Mouse (Mus musculus): ENCODE results near the gene Plpp3.

Gene Plpp3

GRCm38 (mm10) chr4:105157276-105158168, at the start of gene Plpp3:
Gene Plpp3, plus strand, starts transcription at chr4:105157347.
- H3K27me3 ChIP-seq (ENCODE audit: insufficient read depth, low read length): 0 out of 2 replicates have a peak, but pooled peaks cover 9% of the 10 kb centered on the region
- H3K4me1 ChIP-seq (replicated peaks; ENCODE audit: low read depth, low read length): peaks cover 47% of the 10 kb centered on the region
- TF ChIP-seq NANOG (IDR thresholded peaks at IDR 0.05; ENCODE audit: borderline replicate concordance, low read length): no peak
- TF ChIP-seq CTCF (conservative IDR thresholded peaks at IDR 0.05; ENCODE audit: low read length): no peak
- no peak for TF ChIP-seq POU5F1 (IDR thresholded peaks at IDR 0.05; ENCODE audit: borderline replicate concordance, low read length)
- H3K36me3 ChIP-seq (ENCODE audit: insufficient read depth, low read length): 0 out of 2 replicates have a peak, but pooled peaks cover 4% of the 10 kb centered on the region
- H3K9me3 ChIP-seq (ENCODE audit: low read length): no peaks in the 10 kb centered on the region
- H3K4me3 ChIP-seq (replicated peaks; ENCODE audit: low read length): peak within 1 kb of the TSS; percentile 89

DNA sequence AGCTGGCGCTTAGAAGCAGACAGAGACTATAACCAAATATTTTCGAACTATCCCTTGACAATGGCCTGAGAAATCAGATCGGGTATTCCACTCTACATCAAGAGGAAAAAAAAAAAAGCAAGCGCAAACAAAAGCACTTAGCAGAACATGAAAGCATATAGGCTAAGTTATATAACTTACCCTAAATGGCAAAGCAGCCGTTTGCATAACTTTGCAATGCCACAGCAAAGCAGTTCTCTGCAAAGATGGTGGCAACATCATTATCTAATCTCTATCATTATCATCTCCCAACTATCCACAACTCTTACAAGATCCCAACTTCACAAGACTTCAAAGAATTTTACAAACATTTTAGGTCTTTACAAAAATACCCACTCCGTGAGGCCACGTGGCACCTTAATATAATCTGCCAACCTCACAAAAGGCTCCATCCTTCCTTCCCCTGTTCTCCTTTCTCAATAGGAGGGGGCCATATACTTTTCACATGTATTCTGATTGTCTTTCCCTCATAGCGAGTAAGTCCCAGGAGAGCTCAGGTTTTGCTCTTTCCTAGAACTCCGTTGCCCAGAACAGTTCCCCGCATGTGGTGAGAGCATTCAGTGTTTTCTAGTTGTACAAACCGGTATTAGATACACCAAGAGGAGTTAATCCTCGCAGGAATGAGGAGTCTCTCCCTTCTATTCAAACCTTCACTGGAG, 49.1 kb upstream of the Plpp3 start:
- TF ChIP-seq CTCF (conservative IDR thresholded peaks at IDR 0.05; ENCODE audit: low read length) (no peak), NANOG (IDR thresholded peaks at IDR 0.05; ENCODE audit: borderline replicate concordance, low read length) (no peak), POU5F1 (IDR thresholded peaks at IDR 0.05; ENCODE audit: borderline replicate concordance, low read length) (no peak)
- peaks cover 24% of the 10 kb centered on the region for H3K27me3 ChIP-seq (ENCODE audit: insufficient read depth, low read length)
- peaks cover 35% of the 10 kb centered on the region for H3K4me1 ChIP-seq (replicated peaks; ENCODE audit: low read depth, low read length)

GRCm38 (mm10) chr4:105108641-105109198, 48.4 kb upstream of the Plpp3 start:
- Histone ChIP-seq H3K27me3 (ENCODE audit: insufficient read depth, low read length) (peaks cover 24% of the 10 kb centered on the region), H3K4me1 (replicated peaks; ENCODE audit: low read depth, low read length) (peaks cover 35% of the 10 kb centered on the region), H3K36me3 (ENCODE audit: insufficient read depth, low read length) (no peaks in the 10 kb centered on the region), H3K9me3 (ENCODE audit: low read length) (no peaks in the 10 kb centered on the region), H3K4me3 (replicated peaks; ENCODE audit: low read length) (peak overlapping the region; percentile 87)
- no peak for TF ChIP-seq CTCF (conservative IDR thresholded peaks at IDR 0.05; ENCODE audit: low read length)
- no peak for TF ChIP-seq POU5F1 (IDR thresholded peaks at IDR 0.05; ENCODE audit: borderline replicate concordance, low read length)
- TF ChIP-seq NANOG (IDR thresholded peaks at IDR 0.05; ENCODE audit: borderline replicate concordance, low read length): no peak

More for the DNA sequence above, 49.1 kb upstream of the Plpp3 start:
- Histone ChIP-seq H3K9me3 (ENCODE audit: low read length) (no peaks in the 10 kb centered on the region), H3K36me3 (ENCODE audit: insufficient read depth, low read length) (no peaks in the 10 kb centered on the region), H3K4me3 (replicated peaks; ENCODE audit: low read length) (no peak overlapping the region)

- Histone ChIP-seq H3K27me3 (ENCODE audit: insufficient read depth, low read length) (peaks cover 24% of the 10 kb centered on the region), H3K4me1 (replicated peaks; ENCODE audit: low read depth, low read length) (peaks cover 35% of the 10 kb centered on the region), H3K36me3 (ENCODE audit: insufficient read depth, low read length) (no peaks in the 10 kb centered on the region), H3K4me3 (replicated peaks; ENCODE audit: low read length) (peak within 1 kb of the TSS; percentile 87), H3K9me3 (ENCODE audit: low read length) (no peaks in the 10 kb centered on the region)
- TF ChIP-seq NANOG (IDR thresholded peaks at IDR 0.05; ENCODE audit: borderline replicate concordance, low read length) (no peak), CTCF (conservative IDR thresholded peaks at IDR 0.05; ENCODE audit: low read length) (no peak)
Observed at GRCm38 (mm10) chr4:105109199-105109989, 47.8 kb upstream of the Plpp3 start, which contains the start of gene Prkaa2. Gene Prkaa2, minus strand, starts transcription at chr4:105109890.

DNA sequence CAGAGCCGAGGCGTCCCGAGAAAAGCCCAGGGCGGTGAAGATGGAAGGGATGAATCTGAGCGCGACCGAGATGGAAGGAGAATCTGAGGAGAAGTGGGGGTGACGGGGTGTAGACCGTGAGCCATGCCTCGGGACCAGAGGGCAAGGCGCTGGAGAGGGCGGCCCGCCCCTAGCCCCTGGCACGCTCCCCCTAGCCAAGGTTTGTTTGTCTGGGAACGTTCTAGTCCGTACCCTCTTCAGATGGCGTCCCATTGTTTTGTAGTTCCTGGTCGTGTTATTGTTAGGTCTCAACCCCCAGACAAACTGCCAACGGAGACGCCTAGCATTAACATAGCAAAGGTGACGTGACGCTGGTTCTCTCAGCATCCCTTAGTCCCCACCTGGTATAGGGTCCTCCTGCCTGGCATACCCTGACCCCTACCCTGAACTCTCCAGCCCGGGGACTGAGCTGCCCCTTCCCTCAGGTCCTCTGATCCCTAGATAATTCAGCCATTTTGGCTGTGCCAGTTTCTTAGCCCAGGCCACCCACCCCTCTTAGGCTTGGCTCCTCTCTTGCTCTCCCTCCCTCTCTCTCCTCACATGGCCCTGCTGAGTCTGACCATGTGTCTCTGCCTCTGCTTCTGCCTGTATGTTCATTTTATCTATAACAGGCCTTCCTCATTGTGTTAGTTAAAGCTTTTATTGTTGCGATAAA, 47.0 kb upstream of the Plpp3 start:
- no peak for TF ChIP-seq POU5F1 (IDR thresholded peaks at IDR 0.05; ENCODE audit: borderline replicate concordance, low read length)
- no peak for TF ChIP-seq CTCF (conservative IDR thresholded peaks at IDR 0.05; ENCODE audit: low read length)
- TF ChIP-seq NANOG (IDR thresholded peaks at IDR 0.05; ENCODE audit: borderline replicate concordance, low read length): no peak
- no peaks in the 10 kb centered on the region for H3K9me3 ChIP-seq (ENCODE audit: low read length)
- H3K4me3 ChIP-seq (replicated peaks; ENCODE audit: low read length): peak overlapping the region; percentile 87
- no peaks in the 10 kb centered on the region for H3K36me3 ChIP-seq (ENCODE audit: insufficient read depth, low read length)
- peaks cover 35% of the 10 kb centered on the region for H3K4me1 ChIP-seq (replicated peaks; ENCODE audit: low read depth, low read length)
- peaks cover 24% of the 10 kb centered on the region for H3K27me3 ChIP-seq (ENCODE audit: insufficient read depth, low read length)

DNA sequence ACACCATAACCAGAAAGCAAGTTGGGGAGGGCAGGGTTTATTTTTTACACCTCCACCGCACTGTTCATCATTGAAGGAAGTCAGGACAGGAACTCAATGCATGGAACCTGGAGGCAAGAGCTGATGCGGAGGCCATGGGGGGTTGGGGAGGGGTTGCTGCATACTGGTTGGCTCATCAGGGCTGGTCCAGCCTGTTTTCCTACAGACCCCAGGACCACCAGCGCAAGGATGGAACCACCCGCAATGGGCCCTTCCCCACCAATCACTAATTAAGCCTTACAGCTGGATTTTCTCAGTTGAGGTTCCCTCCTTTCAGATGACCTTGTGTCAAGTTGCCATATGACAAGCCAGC, 46.5 kb upstream of the Plpp3 start:
- peaks cover 24% of the 10 kb centered on the region for H3K27me3 ChIP-seq (ENCODE audit: insufficient read depth, low read length)
- no peaks in the 10 kb centered on the region for H3K9me3 ChIP-seq (ENCODE audit: low read length)

GRCm38 (mm10) chr4:105111770-105112169, 45.4 kb upstream of the Plpp3 start:
- H3K4me1 ChIP-seq (replicated peaks; ENCODE audit: low read depth, low read length): peaks cover 26% of the 10 kb centered on the region
- no peak overlapping the region for H3K4me3 ChIP-seq (replicated peaks; ENCODE audit: low read length)
- TF ChIP-seq POU5F1 (IDR thresholded peaks at IDR 0.05; ENCODE audit: borderline replicate concordance, low read length) (no peak), NANOG (IDR thresholded peaks at IDR 0.05; ENCODE audit: borderline replicate concordance, low read length) (no peak), CTCF (conservative IDR thresholded peaks at IDR 0.05; ENCODE audit: low read length) (no peak)
- no peaks in the 10 kb centered on the region for H3K9me3 ChIP-seq (ENCODE audit: low read length)
- H3K27me3 ChIP-seq (ENCODE audit: insufficient read depth, low read length): peaks cover 24% of the 10 kb centered on the region
- no peaks in the 10 kb centered on the region for H3K36me3 ChIP-seq (ENCODE audit: insufficient read depth, low read length)

More for the DNA sequence above, 46.5 kb upstream of the Plpp3 start:
- H3K4me3 ChIP-seq (replicated peaks; ENCODE audit: low read length): peak overlapping the region; percentile 87
- peaks cover 32% of the 10 kb centered on the region for H3K4me1 ChIP-seq (replicated peaks; ENCODE audit: low read depth, low read length)
- TF ChIP-seq POU5F1 (IDR thresholded peaks at IDR 0.05; ENCODE audit: borderline replicate concordance, low read length) (no peak), CTCF (conservative IDR thresholded peaks at IDR 0.05; ENCODE audit: low read length) (no peak), NANOG (IDR thresholded peaks at IDR 0.05; ENCODE audit: borderline replicate concordance, low read length) (no peak)
- H3K36me3 ChIP-seq (ENCODE audit: insufficient read depth, low read length): no peaks in the 10 kb centered on the region
